Mouse (Mus musculus) liver, postnatal 0 days (tissue): ENCODE measurements around the gene Gjb1. TPM values are rescaled to one million over a fixed set of nuclear protein-coding genes. Genes with fewer than 3 reads are reported as not detected.

Experiments
- ATAC-seq: fragments of 200-750 bp; cut with Nextera tagmentation; 2 replicates; pipeline ENCODE4 v1.8.0; 2017; ENCODE audit warnings: mild to moderate bottlenecking, moderate library complexity
- DNase-seq: peaks from one replicate; pipeline ENCODE4 v3.0.0-alpha.2; 2016
- H3K27ac ChIP-seq: fragments of 300-500 bp; sonication (generic); 2 replicates; pipeline ENCODE4 v1.5.1; 2014; ENCODE audit warnings: antibody characterized with exemption, moderate library complexity, mild to moderate bottlenecking, low read depth
- H3K27me3 ChIP-seq: fragments of 300-500 bp; sonication (generic); 2 replicates; pipeline ENCODE4 v1.6.1; 2014; ENCODE audit warnings: low read length, control low read depth, mixed read lengths; ENCODE audit not compliant: insufficient read depth
- H3K36me3 ChIP-seq: fragments of 300-500 bp; sonication (generic); replicated peaks from 2 replicates; pipeline ENCODE4 v1.6.1; 2014; ENCODE audit warnings: mild to moderate bottlenecking, control low read depth, low read length, moderate library complexity, mixed read lengths; ENCODE audit not compliant: insufficient read depth
- H3K4me1 ChIP-seq: fragments of 300-500 bp; sonication (generic); 2 replicates; pipeline ENCODE4 v1.6.1; 2014; ENCODE audit warnings: antibody characterized with exemption, mild to moderate bottlenecking, control low read depth; ENCODE audit not compliant: insufficient read depth
- H3K4me2 ChIP-seq: fragments of 300-500 bp; sonication (generic); 2 replicates; pipeline ENCODE4 v1.6.1; 2014; ENCODE audit warnings: low read depth, mild to moderate bottlenecking, low read length, moderate library complexity, mixed read lengths
- H3K4me3 ChIP-seq: fragments of 300-500 bp; sonication (generic); 2 replicates; pipeline ENCODE4 v1.5.1; 2014; ENCODE audit warnings: low read depth, low read length
- H3K9ac ChIP-seq: fragments of 300-500 bp; sonication (generic); replicated peaks from 2 replicates; pipeline ENCODE4 v1.6.1; 2014; ENCODE audit warnings: mild to moderate bottlenecking, moderate library complexity
- H3K9me3 ChIP-seq: fragments of 300-500 bp; sonication (generic); 2 replicates; pipeline ENCODE4 v1.6.1; 2016; ENCODE audit warnings: mild to moderate bottlenecking, control low read depth, low read length, mixed read lengths
- CTCF ChIP-seq: sonication (generic); IDR thresholded peaks from 2 replicates; pipeline ENCODE4 v1.5.1; 2016; ENCODE audit warnings: antibody characterized with exemption, low read depth
- EP300 ChIP-seq: IDR thresholded peaks from 2 replicates; pipeline ENCODE4 v1.6.1; 2016; ENCODE audit warnings: antibody characterized with exemption, low read depth, mild to moderate bottlenecking
- WGBS: fragments of 180-500 bp; shearing (Covaris S2); extraction: QIAGEN DNeasy Blood & Tissue Kit; methylation state at CpG from one replicate; pipeline ENCODE4 v1.1.7; 2014; ENCODE audit not compliant: insufficient replicate concordance; 5-methylcytosine and 5-hydroxymethylcytosine counted together
- polyA plus RNA-seq: library from polyadenylated mRNA; unstranded; fragments of >200 nt; fragmentation: Nextera tagmentation; extraction: Ambion mirVana; gene quantifications from 2 replicates; pipeline ENCODE4 v1.2.1, GENCODE M21; 2015

Gene Gjb1
- polyA plus RNA-seq, 1 experiment from 2014 or later = 420 TPM

GRCm38 (mm10) chrX:101394341-101394740 lies 18.2 kb downstream of the Gjb1 start:
- H3K27me3 ChIP-seq = 0 out of 2 replicates have a peak, but pooled peaks cover 4% of the 10 kb centered on the region
- 51% methylated on average over 2 of the region's 2 CpGs for WGBS
- H3K4me2 ChIP-seq = no peak overlapping the region
- no peak overlapping the region for H3K9ac ChIP-seq
- no peak overlapping the region for H3K4me3 ChIP-seq
- DNase-seq = no peak
- H3K9me3 ChIP-seq = no peaks in the 10 kb centered on the region
- no peak for TF ChIP-seq EP300
- no peak for TF ChIP-seq CTCF
- no peaks in the 10 kb centered on the region for H3K4me1 ChIP-seq
- H3K27ac ChIP-seq = no peak overlapping the region
- H3K36me3 ChIP-seq = no peaks in the 10 kb centered on the region
- ATAC-seq = no peak

- ATAC-seq = no peak
- 45% methylated on average over 11 of the region's 11 CpGs for WGBS
Measured at GRCm38 (mm10) chrX:101396459-101396858, 20.3 kb downstream of the Gjb1 start.

DNA sequence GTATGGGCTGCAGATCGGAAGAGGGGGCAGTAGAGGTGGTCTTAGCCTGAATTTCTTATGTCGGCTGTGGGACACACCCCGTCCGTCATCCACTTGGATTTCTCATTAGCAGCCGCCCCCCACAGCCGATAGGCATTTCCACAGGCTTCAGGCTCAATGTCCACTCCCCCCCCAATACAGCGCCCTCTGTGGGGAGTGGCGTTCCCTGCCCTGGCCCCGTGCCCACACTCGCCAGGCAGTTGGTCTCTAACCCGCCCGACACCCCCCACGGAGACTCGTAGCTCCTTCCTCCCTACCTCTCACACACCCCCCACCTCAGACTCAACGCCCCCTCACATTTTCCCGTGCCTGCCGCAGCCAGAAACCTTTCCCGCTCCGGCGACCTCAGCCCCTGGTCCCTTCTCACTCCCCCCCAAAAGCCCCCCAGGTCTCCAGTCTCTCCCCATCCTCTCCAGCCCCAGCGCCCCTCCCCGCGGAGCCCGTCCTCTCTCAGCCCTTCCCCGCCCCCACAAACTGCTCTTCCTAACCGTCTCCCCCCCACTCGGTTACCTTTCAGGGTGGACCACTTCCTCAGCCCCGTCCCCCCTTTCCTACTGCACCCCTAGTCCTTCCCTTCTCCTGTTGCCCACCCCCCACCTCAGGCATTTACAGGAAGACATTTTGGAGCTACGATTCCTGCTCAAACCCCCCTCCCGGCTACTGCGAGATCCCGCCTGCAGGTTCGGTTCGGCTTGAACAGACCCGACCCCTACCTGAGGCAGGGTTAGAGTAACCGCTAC lies 43.0 kb downstream of the Gjb1 start:
- ATAC-seq (peak; percentile 46; the same call in 1 of the 2 replicates), DNase-seq (peak; percentile 74)
- H3K9ac ChIP-seq = peak overlapping the region; percentile 56
- TF ChIP-seq EP300 (no peak), CTCF (peak; percentile 57)
- peak overlapping the region; percentile 50 for H3K4me3 ChIP-seq
- H3K9me3 ChIP-seq = no peaks in the 10 kb centered on the region
- no peaks in the 10 kb centered on the region for H3K27me3 ChIP-seq
- no peaks in the 10 kb centered on the region for H3K36me3 ChIP-seq
- peak overlapping the region; percentile 31 for H3K27ac ChIP-seq
- WGBS = 24% methylated on average over 31 of the region's 36 CpGs
- H3K4me2 ChIP-seq = peak overlapping the region; percentile 77
- no peaks in the 10 kb centered on the region; the same call in 1 of the 2 replicates for H3K4me1 ChIP-seq

More at GRCm38 (mm10) chrX:101396459-101396858, 20.3 kb downstream of the Gjb1 start:
- DNase-seq = no peak
- H3K4me2 ChIP-seq = no peak overlapping the region
- no peaks in the 10 kb centered on the region for H3K36me3 ChIP-seq
- H3K9me3 ChIP-seq = no peaks in the 10 kb centered on the region
- no peak overlapping the region for H3K9ac ChIP-seq
- no peak overlapping the region for H3K4me3 ChIP-seq
- no peak overlapping the region for H3K27ac ChIP-seq
- H3K4me1 ChIP-seq = no peaks in the 10 kb centered on the region
- TF ChIP-seq EP300 = no peak
- no peak for TF ChIP-seq CTCF
- 0 out of 2 replicates have a peak, but pooled peaks cover 4% of the 10 kb centered on the region for H3K27me3 ChIP-seq

DNA sequence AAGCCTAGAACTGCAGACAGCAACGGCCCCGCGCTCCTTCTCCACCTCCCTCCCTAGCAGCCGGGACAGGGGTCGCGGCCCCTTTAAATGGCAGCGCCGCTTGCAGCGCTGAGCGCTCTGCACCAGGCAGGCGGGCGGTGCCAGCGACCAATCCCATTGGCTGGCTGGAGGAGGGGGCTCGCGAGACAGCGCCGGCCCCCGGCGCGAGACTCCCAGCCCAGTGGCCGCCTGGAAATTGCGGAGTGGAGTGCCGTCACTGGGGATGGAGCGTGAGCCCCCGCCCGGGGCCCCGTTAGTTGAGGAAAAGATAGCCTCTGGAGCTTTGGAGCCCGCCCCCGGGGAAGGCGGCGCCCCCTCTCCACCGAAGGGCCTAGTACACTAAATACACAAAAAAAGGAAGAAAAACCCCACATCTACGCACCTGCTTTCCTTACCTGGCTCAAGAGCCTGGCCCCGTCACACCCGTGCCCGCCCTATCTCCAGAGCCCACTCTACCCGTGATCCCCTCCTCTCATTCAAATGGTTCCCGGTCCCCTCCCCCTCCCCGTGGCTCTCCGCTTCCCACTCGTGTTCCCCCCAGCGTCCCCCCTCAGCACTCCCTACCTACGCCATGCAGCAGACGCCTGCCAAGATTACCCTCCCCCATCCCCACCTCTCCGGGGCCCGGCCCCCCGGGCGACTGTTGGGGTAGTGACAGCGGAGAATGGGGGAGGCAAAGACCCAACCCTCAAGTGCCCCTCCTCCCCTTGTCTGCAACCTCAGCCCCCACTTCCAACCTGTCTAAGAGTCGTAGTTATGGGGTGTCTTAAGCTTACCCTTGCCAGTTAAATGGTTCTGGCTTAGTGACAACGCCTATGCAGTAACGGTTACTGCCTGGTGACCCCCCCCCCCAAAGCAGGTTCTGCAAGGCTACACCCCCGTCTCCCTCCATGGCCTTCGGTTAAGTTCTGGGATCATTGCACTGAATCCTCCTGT lies 43.8 kb downstream of the Gjb1 start:
- DNase-seq (peak; percentile 84), ATAC-seq (peak; percentile 94)
- H3K4me1 ChIP-seq = no peaks in the 10 kb centered on the region; the same call in 1 of the 2 replicates
- no peaks in the 10 kb centered on the region for H3K36me3 ChIP-seq
- H3K9me3 ChIP-seq = no peaks in the 10 kb centered on the region
- H3K27me3 ChIP-seq = no peaks in the 10 kb centered on the region
- TF ChIP-seq EP300 = no peak
- TF ChIP-seq CTCF = no peak
- H3K9ac ChIP-seq = peak overlapping the region; percentile 56
- H3K27ac ChIP-seq = peak overlapping the region; percentile 31
- peak overlapping the region; percentile 50 for H3K4me3 ChIP-seq
- WGBS = 21% methylated on average over 46 of the region's 54 CpGs
- H3K4me2 ChIP-seq = peak overlapping the region; percentile 77

DNA sequence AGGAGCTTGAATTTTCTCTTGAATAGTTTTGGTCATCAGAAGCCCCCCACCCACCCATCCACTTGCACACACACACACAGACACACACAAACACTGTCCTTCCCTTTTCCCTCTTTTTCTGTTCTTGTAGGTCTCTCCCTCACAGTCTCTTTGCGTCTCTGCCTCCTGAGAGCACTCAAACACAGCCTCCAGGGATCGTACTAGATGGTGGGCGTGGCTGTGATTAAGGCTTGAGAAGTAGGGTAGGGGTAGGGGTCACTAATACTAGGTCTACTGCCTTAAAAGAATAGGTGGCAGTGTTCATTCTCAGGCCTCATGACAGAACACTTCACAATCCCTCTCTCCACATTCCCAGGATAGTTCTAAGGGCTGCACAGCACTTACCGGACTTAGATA lies 44.5 kb downstream of the Gjb1 start, which contains the start of gene Zmym3:
Gene Zmym3 (minus strand): TSS at position 150 of the 396 bp plus-strand sequence.
- no peaks in the 10 kb centered on the region for H3K9me3 ChIP-seq
- TF ChIP-seq CTCF = no peak
- TF ChIP-seq EP300 = no peak
- H3K4me3 ChIP-seq = peak within 1 kb of the TSS; percentile 50
- H3K27me3 ChIP-seq = no peaks in the 10 kb centered on the region
- H3K9ac ChIP-seq = peak within 1 kb of the TSS; percentile 56
- 37% methylated on average over 4 of the region's 4 CpGs for WGBS
- no peaks in the 10 kb centered on the region for H3K36me3 ChIP-seq
- H3K27ac ChIP-seq = no peak within 1 kb of the TSS
- no peaks in the 10 kb centered on the region; the same call in 1 of the 2 replicates for H3K4me1 ChIP-seq
- no peak for DNase-seq
- ATAC-seq = no peak
- H3K4me2 ChIP-seq = peak within 1 kb of the TSS; percentile 77

DNA sequence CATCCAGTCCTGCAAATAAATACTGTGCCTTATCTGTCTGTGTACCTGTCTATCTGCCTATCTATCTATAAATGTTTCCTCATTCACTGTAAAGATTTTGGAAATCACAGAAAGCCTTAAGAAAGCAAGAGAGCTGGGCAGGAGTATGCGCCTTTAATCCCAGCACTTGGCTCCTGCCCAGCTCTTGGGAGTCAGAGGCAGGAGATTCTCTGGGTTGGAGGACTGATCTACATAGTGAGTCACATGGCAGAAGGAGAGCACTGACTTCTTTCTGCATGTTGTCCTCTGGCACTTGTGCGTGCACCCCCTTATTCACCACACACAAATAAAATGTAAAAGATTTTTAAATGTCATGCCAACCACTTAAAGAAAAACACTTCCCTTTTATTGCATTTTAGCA lies 47.3 kb downstream of the Gjb1 start:
- Histone ChIP-seq H3K4me2 (no peak overlapping the region), H3K4me1 (peaks cover 7% of the 10 kb centered on the region), H3K36me3 (no peaks in the 10 kb centered on the region), H3K9ac (no peak overlapping the region), H3K9me3 (no peaks in the 10 kb centered on the region), H3K4me3 (no peak overlapping the region), H3K27ac (no peak overlapping the region), H3K27me3 (no peaks in the 10 kb centered on the region)
- WGBS = 86% methylated on average over 2 of the region's 2 CpGs
- DNase-seq (no peak), ATAC-seq (no peak)
- TF ChIP-seq EP300 = no peak
- TF ChIP-seq CTCF = no peak
